Mouse (Mus musculus) kidney, embryonic 14.5 days (tissue): ENCODE results near the gene 2610001J05Rik. TPM values are rescaled to one million over a fixed set of nuclear protein-coding genes. Genes with fewer than 3 reads are reported as not detected.
"Not testable (repeated sequence)": the region's sequence is repeated elsewhere in the genome, so short reads cannot be mapped to it uniquely, and the experiment has no call there.

Source experiments
- ATAC-seq: fragments of 200-750 bp; cut with Nextera tagmentation; 2 replicates; pipeline ENCODE4 v1.8.0; 2017; ENCODE audit warnings: moderate number of reproducible peaks, mild to moderate bottlenecking, moderate TSS enrichment, moderate library complexity; ENCODE audit not compliant: low FRiP score, low TSS enrichment
- H3K27ac ChIP-seq: fragments of 300-500 bp; sonication (generic); 2 replicates; pipeline ENCODE4 v1.5.1; 2014; ENCODE audit warnings: low read depth, mild to moderate bottlenecking, low read length, moderate library complexity, mixed read lengths
- H3K27me3 ChIP-seq: fragments of 300-500 bp; sonication (generic); 2 replicates; pipeline ENCODE4 v1.6.1; 2014; ENCODE audit warnings: mild to moderate bottlenecking, low read length; ENCODE audit not compliant: control insufficient read depth, insufficient read depth
- H3K36me3 ChIP-seq: fragments of 300-500 bp; sonication (generic); 2 replicates; pipeline ENCODE4 v1.6.1; 2014; ENCODE audit warnings: low read length, mixed read lengths; ENCODE audit not compliant: control insufficient read depth, insufficient read depth
- H3K4me1 ChIP-seq: fragments of 300-500 bp; sonication (generic); 2 replicates; pipeline ENCODE4 v1.6.1; 2014; ENCODE audit warnings: low read length, mixed read lengths; ENCODE audit not compliant: control insufficient read depth, insufficient read depth
- H3K4me2 ChIP-seq: fragments of 300-500 bp; sonication (generic); replicated peaks from 2 replicates; pipeline ENCODE4 v1.6.1; 2014; ENCODE audit warnings: low read depth, mild to moderate bottlenecking, low read length
- H3K4me3 ChIP-seq: fragments of 300-500 bp; sonication (generic); 2 replicates; pipeline ENCODE4 v1.5.1; 2014; ENCODE audit warnings: mild to moderate bottlenecking, low read length
- H3K9ac ChIP-seq: fragments of 300-500 bp; sonication (generic); 2 replicates; pipeline ENCODE4 v1.6.1; 2014; ENCODE audit warnings: low read depth, mild to moderate bottlenecking, low read length, moderate library complexity
- H3K9me3 ChIP-seq: fragments of 300-500 bp; sonication (generic); 2 replicates; pipeline ENCODE4 v1.6.1; 2016; ENCODE audit warnings: low read length; ENCODE audit not compliant: control insufficient read depth
- WGBS: fragments of 180-500 bp; shearing (Covaris S2); extraction: QIAGEN DNeasy Blood & Tissue Kit; methylation state at CpG from one replicate; pipeline ENCODE4 v1.1.7; 2014; 5-methylcytosine and 5-hydroxymethylcytosine counted together
- polyA plus RNA-seq: library from polyadenylated mRNA; unstranded; fragments of >200 nt; fragmentation: Nextera tagmentation; extraction: Ambion mirVana; gene quantifications from 2 replicates; pipeline ENCODE4 v1.2.1, GENCODE M21; 2014

2610001J05Rik gene
- polyA plus RNA-seq, 1 experiment from 2014 or later = 69.6 TPM

GRCm38 (mm10) chr6:13870289-13870741 lies 1.0 kb downstream of the 2610001J05Rik start:
- Histone ChIP-seq H3K4me3 (peak overlapping the region; percentile 66; the same call in 1 of the 2 replicates), H3K4me2 (peak overlapping the region; percentile 47), H3K4me1 (no peaks in the 10 kb centered on the region), H3K36me3 (no peaks in the 10 kb centered on the region; the same call in 1 of the 2 replicates), H3K27me3 (no peaks in the 10 kb centered on the region), H3K9ac (peak overlapping the region; percentile 12; the same call in 1 of the 2 replicates), H3K9me3 (no peaks in the 10 kb centered on the region), H3K27ac (no peak overlapping the region)
- no peak for ATAC-seq
- 35% methylated on average over 12 of the region's 12 CpGs for WGBS

DNA sequence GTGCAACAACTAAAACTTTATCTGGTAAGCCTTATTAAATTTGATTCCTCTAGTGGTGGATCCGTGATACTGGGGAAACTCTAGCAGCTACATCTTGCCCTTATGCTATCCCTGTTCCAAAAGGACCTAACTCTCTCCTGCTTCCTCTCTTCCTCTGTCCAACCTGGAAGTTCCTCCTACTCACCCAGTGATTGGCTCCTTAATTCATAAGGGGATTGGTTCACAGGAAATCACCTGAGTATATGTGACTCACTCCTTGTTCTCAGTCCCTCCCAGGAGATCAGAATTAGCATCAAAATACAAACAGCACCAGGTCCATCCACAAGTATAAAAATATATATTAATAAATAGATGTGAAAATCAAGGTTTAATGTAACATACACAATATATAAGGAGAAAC lies 10.7 kb downstream of the 2610001J05Rik start:
- Histone ChIP-seq H3K36me3 (no peaks in the 10 kb centered on the region), H3K9me3 (no peaks in the 10 kb centered on the region), H3K27me3 (no peaks in the 10 kb centered on the region), H3K4me2 (no peak overlapping the region), H3K4me1 (no peaks in the 10 kb centered on the region), H3K4me3 (no peak overlapping the region), H3K9ac (no peak overlapping the region), H3K27ac (no peak overlapping the region)
- WGBS = 92% methylated on average over 1 of the region's 1 CpGs
- ATAC-seq = no peak

GRCm38 (mm10) chr6:13859877-13860585 lies 11.3 kb downstream of the 2610001J05Rik start:
- ATAC-seq = no peak
- H3K36me3 ChIP-seq = no peaks in the 10 kb centered on the region
- 83% methylated on average over 6 of the region's 6 CpGs for WGBS
- H3K4me1 ChIP-seq = no peaks in the 10 kb centered on the region
- no peaks in the 10 kb centered on the region for H3K9me3 ChIP-seq
- no peak overlapping the region for H3K4me3 ChIP-seq
- H3K4me2 ChIP-seq = no peak overlapping the region
- H3K9ac ChIP-seq = no peak overlapping the region
- no peaks in the 10 kb centered on the region for H3K27me3 ChIP-seq
- no peak overlapping the region for H3K27ac ChIP-seq

DNA sequence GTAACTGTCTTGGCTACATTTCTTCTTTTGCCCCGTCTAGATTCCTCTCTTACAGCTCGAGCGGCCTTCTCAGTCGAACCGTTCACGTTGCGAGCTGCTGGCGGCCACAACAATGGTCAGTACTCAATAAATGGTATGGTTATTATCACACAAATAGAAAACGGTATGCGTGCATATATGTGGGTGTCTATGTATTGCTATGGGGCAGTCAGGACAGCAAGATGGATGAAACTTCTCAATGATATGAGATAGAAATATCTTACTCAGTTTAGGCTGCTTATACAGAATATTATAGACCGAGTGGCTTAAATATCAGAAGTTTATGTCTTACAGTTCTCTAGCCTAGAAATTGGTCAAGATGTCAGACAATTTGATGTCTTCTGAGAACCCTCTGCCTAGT lies 17.1 kb downstream of the 2610001J05Rik start:
- WGBS = 31% methylated on average over 11 of the region's 11 CpGs
- no peaks in the 10 kb centered on the region for H3K36me3 ChIP-seq
- ATAC-seq = no peak
- no peak overlapping the region for H3K4me3 ChIP-seq
- H3K9ac ChIP-seq = no peak overlapping the region
- no peak overlapping the region for H3K27ac ChIP-seq
- H3K27me3 ChIP-seq = no peaks in the 10 kb centered on the region
- H3K4me2 ChIP-seq = no peak overlapping the region; the same call in 1 of the 2 replicates
- no peaks in the 10 kb centered on the region for H3K9me3 ChIP-seq
- H3K4me1 ChIP-seq = no peaks in the 10 kb centered on the region

- H3K4me1 ChIP-seq = no peaks in the 10 kb centered on the region
- H3K27me3 ChIP-seq = no peaks in the 10 kb centered on the region
- H3K9ac ChIP-seq = no peak overlapping the region
- 59% methylated on average over 4 of the region's 4 CpGs for WGBS
- no peak overlapping the region for H3K4me3 ChIP-seq
- no peak overlapping the region for H3K27ac ChIP-seq
- H3K9me3 ChIP-seq = no peaks in the 10 kb centered on the region
- no peak for ATAC-seq
- H3K36me3 ChIP-seq = no peaks in the 10 kb centered on the region
- no peak overlapping the region for H3K4me2 ChIP-seq
Observed at GRCm38 (mm10) chr6:13853244-13853643, 18.1 kb downstream of the 2610001J05Rik start.

GRCm38 (mm10) chr6:13846031-13846430 lies 25.3 kb downstream of the 2610001J05Rik start:
- H3K27me3 ChIP-seq, H3K4me1 ChIP-seq, H3K27ac ChIP-seq, H3K9me3 ChIP-seq, H3K4me3 ChIP-seq, ATAC-seq, H3K4me2 ChIP-seq, H3K36me3 ChIP-seq, H3K9ac ChIP-seq: not testable (repeated sequence)
- WGBS = 96% methylated on average over 1 of the region's 1 CpGs

DNA sequence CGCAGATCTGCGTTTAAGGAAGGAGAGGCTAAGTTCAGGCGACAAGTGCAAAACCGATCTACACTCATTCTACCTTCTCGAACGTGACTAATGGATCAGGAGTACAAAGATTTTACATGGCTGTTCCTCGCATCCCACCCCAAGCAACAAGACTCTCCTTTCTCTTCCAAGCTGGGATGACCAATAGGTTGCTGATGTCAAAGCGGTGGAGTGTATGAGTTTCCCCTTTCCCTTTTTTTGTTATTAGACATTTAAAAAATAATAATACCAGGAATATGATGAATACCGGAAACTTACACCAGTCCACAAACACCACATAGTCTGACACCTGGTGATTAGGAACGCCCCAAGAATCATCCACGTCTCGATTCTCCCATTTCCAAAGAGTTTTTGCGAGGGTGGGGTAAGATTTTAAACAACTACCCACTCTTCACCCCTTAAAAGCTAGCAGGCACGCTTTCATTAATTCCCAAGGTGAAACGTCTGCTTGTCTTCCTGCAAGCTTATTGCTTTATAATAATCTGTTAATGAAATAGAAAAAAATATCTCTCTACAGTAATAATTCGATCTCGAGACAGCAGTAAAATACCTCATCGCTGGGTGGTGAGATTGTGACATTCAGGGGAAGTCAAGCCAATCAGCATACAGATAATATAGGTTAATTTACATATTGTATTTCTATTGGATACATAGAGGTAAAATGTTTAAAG lies 31.8 kb downstream of the 2610001J05Rik start, which contains the start of gene Gpr85:
Gene Gpr85 (minus strand): TSS at position 598 of the 710 bp plus-strand sequence.
- Histone ChIP-seq H3K4me1 (no peaks in the 10 kb centered on the region), H3K4me3 (peak within 1 kb of the TSS; percentile 47), H3K4me2 (peak within 1 kb of the TSS; percentile 75), H3K27me3 (0 out of 2 replicates have a peak, but pooled peaks cover 4% of the 10 kb centered on the region), H3K9me3 (no peaks in the 10 kb centered on the region), H3K9ac (peak within 1 kb of the TSS; percentile 64), H3K27ac (peak within 1 kb of the TSS; percentile 67; the same call in 1 of the 2 replicates), H3K36me3 (no peaks in the 10 kb centered on the region)
- WGBS = 45% methylated on average over 18 of the region's 18 CpGs
- ATAC-seq = no peak

GRCm38 (mm10) chr6:13838677-13839344 lies 32.5 kb downstream of the 2610001J05Rik start:
- H3K4me1 ChIP-seq = no peaks in the 10 kb centered on the region
- peak; percentile 91 for ATAC-seq
- H3K9ac ChIP-seq = peak overlapping the region; percentile 64
- H3K27ac ChIP-seq = peak overlapping the region; percentile 67; the same call in 1 of the 2 replicates
- peak overlapping the region; percentile 47 for H3K4me3 ChIP-seq
- no peaks in the 10 kb centered on the region for H3K9me3 ChIP-seq
- no peaks in the 10 kb centered on the region for H3K36me3 ChIP-seq
- under 1% methylated on average over 41 of the region's 41 CpGs for WGBS
- peak overlapping the region; percentile 75 for H3K4me2 ChIP-seq
- H3K27me3 ChIP-seq = 0 out of 2 replicates have a peak, but pooled peaks cover 4% of the 10 kb centered on the region
